Mouse (Mus musculus) c-Kit-negative CD71-positive TER-119-positive erythroid progenitor cells, embryonic 14.5 days (primary cell): ENCODE data around the gene Hbq1b.
"Not testable (repeated sequence)": the region's sequence is repeated elsewhere in the genome, so short reads cannot be mapped to it uniquely, and the experiment has no call there.

ENCODE experiments used
- DNase-seq: peaks from one replicate; pipeline ENCODE4 v3.0.0-alpha.2; 2013; ENCODE audit warnings: low read depth, low spot score

Hbq1b gene

GRCm38 (mm10) chr11:32267964-32268363, 18.8 kb upstream of the Hbq1b start:
- no peak for DNase-seq

GRCm38 (mm10) chr11:32268952-32269351, 17.8 kb upstream of the Hbq1b start:
- DNase-seq: peak; percentile 82

GRCm38 (mm10) chr11:32271178-32271577, 15.6 kb upstream of the Hbq1b start:
- DNase-seq: no peak

DNA sequence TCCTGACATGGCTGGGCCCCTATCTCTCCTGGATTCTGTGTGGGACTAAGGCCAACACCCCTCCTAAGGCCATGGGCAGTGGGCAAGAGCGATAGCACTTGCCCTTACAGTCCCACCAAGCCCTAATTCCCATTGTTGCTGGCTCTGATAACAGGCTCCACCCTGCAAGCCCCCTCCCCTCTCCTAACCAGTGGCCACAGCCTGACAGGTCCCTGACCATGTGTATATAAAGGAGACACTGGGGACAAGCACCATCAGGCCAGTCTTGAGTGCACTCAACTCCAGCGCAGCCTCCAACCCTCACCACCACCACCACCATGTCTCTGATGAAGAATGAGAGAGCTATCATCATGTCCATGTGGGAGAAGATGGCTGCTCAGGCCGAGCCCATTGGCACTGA, 10.4 kb upstream of the Hbq1b start, which contains the start of gene Hba-x:
Gene Hba-x, plus strand, starts transcription at position 54 of the 400 bp plus-strand sequence.
- no peak for DNase-seq

GRCm38 (mm10) chr11:32277736-32278457, 8.9 kb upstream of the Hbq1b start:
- DNase-seq: no peak

- no peak for DNase-seq
These were observed 8.3 kb upstream of the Hbq1b start for GRCm38 (mm10) chr11:32278458-32278957.

DNA sequence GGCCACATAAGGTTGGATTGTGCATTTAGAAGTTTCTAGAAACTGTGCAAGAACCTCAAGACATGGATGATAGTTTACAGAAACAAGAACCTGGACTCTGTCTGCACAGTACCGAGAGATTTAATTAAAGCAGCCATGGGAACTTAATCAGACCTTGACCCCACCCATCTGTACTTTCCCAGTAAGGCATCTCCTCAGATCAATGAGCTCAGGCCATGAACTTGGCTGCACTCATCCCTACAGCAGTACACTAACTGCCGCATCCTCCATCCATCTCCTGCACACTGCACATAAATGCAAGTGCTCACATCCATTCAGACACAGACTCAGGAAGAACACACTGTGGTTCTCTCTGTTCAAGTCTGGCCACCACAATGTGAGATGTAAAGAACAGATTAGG, 6.1 kb upstream of the Hbq1b start:
- no peak for DNase-seq

- no peak for DNase-seq
These were observed 5.2 kb upstream of the Hbq1b start for GRCm38 (mm10) chr11:32281416-32282144.

DNA sequence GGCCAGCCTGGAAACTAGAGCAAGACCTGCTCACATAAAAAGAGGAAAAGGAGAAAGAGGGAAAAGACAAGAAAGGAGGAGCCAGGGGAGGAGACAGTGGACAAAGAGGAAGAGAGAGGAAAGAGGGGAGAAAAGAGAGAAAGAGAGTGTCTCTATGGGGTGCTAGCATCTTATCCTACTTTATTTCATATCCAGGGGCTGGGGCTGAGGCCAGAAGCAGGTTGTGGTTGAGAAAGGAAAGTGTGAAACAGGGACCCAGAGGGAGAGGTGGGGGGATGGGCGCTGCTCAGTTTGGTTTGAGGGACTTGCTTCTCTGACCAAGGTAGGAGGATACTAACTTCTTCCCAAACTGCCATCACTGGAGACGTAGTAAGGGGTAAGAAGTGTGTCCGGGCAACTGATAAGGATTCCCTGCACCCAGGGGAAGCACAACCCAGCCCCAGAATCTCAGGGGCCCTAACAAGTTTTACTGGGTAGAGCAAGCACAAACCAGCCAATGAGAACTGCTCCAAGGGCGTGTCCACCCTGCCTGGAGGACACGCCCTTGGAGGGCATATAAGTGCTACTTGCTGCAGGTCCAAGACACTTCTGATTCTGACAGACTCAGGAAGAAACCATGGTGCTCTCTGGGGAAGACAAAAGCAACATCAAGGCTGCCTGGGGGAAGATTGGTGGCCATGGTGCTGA, 3.5 kb upstream of the Hbq1b start, which contains the start of gene Hba-a1:
Gene Hba-a1, plus strand, starts transcription at position 421 of the 687 bp plus-strand sequence.
- peak; percentile 66 for DNase-seq

- DNase-seq: peak; percentile 83
These were observed 2.2 kb upstream of the Hbq1b start for GRCm38 (mm10) chr11:32284582-32284981.

DNA sequence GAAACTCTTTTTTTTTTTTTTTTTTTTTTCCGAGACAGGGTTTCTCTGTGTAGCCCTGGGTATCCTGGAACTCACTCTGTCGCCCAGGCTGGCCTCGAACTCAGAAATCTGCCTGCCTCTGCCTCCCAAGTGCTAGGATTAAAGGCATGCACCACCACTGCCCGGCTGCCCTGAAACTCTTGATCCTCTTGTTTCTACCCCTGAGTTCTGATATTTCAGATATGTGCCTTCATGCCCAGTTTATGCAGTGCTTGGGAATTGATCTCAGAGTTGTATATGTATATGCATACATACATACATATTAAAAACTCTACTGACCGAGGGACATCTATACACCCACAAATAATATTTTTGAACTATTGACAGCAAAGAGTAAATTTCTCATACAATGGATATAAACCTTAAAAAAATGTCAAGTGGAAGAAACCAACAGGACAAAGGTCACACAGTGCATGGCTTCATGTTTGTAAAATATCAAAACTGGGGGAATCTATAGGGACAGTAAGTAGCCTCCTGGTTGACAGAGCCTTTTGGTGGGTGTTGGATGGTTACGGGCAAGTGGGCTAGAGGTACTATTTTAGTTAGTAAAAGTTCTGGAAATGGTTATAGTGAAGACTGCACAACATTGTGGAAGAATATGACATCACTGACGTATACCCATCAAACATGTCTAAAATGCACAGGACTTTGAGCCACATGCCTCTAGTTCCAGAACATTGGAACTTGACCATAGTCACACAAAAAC, 1.6 kb upstream of the Hbq1b start:
- DNase-seq: peak; percentile 89

GRCm38 (mm10) chr11:32285887-32286286, 878 bp upstream of the Hbq1b start:
- not testable (repeated sequence) for DNase-seq

DNA sequence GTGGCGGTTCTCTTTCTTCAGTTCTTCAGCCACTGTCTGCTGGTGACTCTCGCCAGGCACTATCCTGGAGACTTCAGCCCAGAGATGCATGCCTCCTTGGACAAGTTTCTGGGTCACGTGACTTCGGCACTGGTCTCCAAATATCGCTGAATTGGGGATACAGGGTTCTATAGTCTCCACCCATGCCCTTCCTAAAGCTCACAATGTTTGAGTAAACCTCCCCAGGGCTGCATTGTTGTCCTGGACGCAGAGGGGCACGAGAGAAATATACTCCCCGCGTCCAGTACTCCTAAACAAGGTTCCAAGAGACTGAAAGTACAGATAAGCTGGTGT, 694 bp downstream of the Hbq1b start:
- peak; percentile 63 for DNase-seq

GRCm38 (mm10) chr11:32292819-32293218, 6.1 kb downstream of the Hbq1b start:
- not testable (repeated sequence) for DNase-seq

DNA sequence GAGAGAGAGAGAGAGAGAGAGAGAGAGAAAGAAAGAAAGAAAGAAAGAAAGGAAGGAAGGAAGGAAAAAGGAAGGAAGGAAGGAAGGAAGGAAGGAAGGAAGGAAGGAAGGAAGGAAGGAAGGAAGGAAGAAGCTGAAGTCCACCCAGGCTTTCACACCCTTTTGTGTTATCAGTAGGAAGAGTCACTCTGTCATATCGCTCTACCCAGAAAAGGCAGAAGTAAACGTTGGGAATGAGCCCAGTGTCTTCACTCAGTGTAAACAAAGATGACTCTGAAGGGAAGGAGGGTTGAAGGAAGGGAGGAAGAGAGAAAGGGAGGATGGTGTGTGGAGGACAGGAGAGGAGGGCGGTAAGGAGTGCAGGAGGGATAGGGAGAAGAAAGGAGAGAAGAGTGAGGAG, 6.7 kb downstream of the Hbq1b start:
- peak; percentile 71 for DNase-seq

GRCm38 (mm10) chr11:32296203-32296602, 9.4 kb downstream of the Hbq1b start, which contains the start of gene Hba-a2:
TSS of gene Hba-a2 (plus strand) at chr11:32296489.
- not testable (repeated sequence) for DNase-seq

DNA sequence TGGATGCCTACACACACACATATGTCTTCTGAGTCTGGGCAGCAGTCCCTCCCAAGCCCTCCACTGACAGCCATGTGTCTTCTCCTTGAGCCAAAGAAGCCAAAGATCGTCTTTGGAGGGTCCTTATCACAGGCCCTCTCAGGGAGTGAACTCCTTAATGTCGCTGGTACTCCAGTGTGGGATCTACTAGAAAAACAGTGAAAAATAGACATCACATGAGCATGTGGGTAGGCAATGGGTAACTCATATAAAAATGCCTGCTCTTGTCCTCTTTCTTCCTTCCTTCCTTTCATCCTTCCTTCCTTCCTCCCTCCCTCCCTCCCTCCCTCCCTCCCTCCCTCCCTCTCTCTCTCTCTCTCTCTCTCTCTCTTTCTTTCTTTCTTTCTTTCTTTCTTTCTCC, 10.7 kb downstream of the Hbq1b start:
- DNase-seq: peak; percentile 73

DNA sequence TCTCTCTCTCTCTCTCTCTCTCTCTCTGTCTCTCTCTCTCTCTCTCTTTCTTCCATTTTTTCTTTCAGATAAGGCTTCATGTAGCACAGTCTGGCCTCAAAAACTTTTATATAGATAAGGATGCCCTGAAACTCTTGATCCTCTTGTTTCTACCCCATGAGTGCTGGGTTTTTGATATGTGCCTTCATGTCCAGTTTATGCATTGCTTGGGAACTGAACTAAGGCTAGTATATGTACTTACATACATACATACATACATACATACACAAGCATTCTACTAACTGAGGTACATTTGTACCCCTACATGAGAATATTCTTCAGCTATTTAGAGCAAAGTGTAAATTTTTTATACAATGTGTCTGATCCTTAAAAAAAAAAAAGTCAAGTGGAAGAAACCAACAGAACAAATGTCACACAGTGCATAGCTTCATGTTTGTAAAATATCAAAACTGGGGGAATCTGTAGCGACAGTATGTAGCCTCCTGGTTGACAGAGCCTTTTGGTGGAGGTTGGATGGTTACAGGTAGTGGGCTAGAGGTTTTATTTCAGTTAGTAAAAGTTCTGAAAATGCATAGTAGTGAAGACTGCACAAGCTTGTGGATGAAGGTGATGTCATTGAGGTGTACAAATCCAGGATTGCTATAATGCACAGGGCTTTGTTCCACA, 11.2 kb downstream of the Hbq1b start:
- DNase-seq: peak; percentile 76

DNA sequence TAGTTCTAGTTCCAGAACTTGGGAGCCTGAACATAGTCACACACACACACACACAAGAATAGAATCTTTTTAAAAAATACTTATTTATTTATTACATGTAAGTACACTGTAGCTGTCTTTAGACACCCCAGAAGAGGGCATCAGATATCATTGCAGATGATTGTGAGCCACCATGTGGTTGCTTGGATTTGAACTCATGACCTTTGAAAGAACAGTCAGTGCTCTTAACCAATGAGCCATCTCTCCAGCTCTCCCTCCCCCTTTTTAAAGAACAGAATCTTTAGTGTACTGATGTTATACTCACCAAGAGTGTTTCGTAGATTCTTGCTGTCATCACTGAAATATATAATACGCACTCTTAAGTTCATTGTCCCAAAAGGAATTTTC, 11.8 kb downstream of the Hbq1b start:
- DNase-seq: no peak

GRCm38 (mm10) chr11:32299865-32300264, 13.1 kb downstream of the Hbq1b start, which contains the start of gene Hbq1a:
TSS of gene Hbq1a (plus strand) at chr11:32300069.
- DNase-seq: not testable (repeated sequence)
